Mouse (Mus musculus): ENCODE data around the gene Nrxn2. TPM values are rescaled to one million over a fixed set of nuclear protein-coding genes. Genes with fewer than 3 reads are reported as not detected.

The Nrxn2 gene
- total and polyA plus RNA-seq, 3 experiments, result 0.20 to 0.71 (median 0.30) TPM

GRCm38 (mm10) chr19:6531011-6531631, 112.6 kb downstream of the Nrxn2 start:
- H3K4me2 ChIP-seq (ENCODE audit: insufficient read depth, low read depth, poor library complexity, severe bottlenecking), result no peak overlapping the region
- peaks cover 0 to 9% of the 10 kb centered on the region in 2 experiments; a peak in 1 of 4 replicates for H3K4me1 ChIP-seq (ENCODE audit: control insufficient read depth in 1 of 2, insufficient read depth in 2 of 2)
- dilution Hi-C loops (cut with MboI; ENCODE audit: extremely low pct_ligation_motif_present, extremely low pct_unique_long_range_greater_than_20kb, low sequenced_read_pairs), result no loop called here
- H3K27me3 ChIP-seq (replicated peaks), result no peaks in the 10 kb centered on the region
- no peaks in the 10 kb centered on the region for H3K79me2 ChIP-seq (replicated peaks; ENCODE audit: control insufficient read depth, extremely low read depth, insufficient read depth, poor library complexity, severe bottlenecking)
- no peak for DNase-seq (ENCODE audit: extremely low read depth)
- TF ChIP-seq CTCF (conservative IDR thresholded peaks at IDR 0.05 in 1 of 2, IDR thresholded peaks at IDR 0.05 in 1 of 2; ENCODE audit: low read depth in 2 of 2, low read length in 2 of 2) (no peak), USF2 (conservative IDR thresholded peaks at IDR 0.05; ENCODE audit: low read depth, low read length) (no peak), JUND (conservative IDR thresholded peaks at IDR 0.05; ENCODE audit: low read depth, low read length) (no peak), GABPA (IDR thresholded peaks at IDR 0.05; ENCODE audit: insufficient replicate concordance, low read depth, low read length) (no peak), HCFC1 (IDR thresholded peaks at IDR 0.05; ENCODE audit: low read depth, low read length) (no peak), CHD1 (IDR thresholded peaks at IDR 0.05; ENCODE audit: low read depth, low read length) (no peak), ZC3H11A (IDR thresholded peaks at IDR 0.05; ENCODE audit: low read depth, low read length) (no peak), SIN3A (IDR thresholded peaks at IDR 0.05; ENCODE audit: low read length) (no peak), E2F4 (IDR thresholded peaks at IDR 0.05; ENCODE audit: insufficient replicate concordance, low read depth, low read length) (no peak), SMC3 (IDR thresholded peaks at IDR 0.05; ENCODE audit: low read depth, low read length) (no peak), ETS1 (conservative IDR thresholded peaks at IDR 0.05; ENCODE audit: low read depth, low read length) (no peak), MAFK (IDR thresholded peaks at IDR 0.05; ENCODE audit: insufficient replicate concordance, low read length) (no peak)
- H3K36me3 ChIP-seq (replicated peaks in 1 of 2; ENCODE audit: control insufficient read depth in 1 of 2, insufficient read depth in 1 of 2, low read length in 1 of 2), result peaks cover 0 to 6% of the 10 kb centered on the region in 2 experiments
- in situ Hi-C loops (cut with MboI; ENCODE audit: low pct_ligation_motif_present, low pct_unique_long_range_greater_than_20kb, low sequenced_read_pairs), result no loop called here
- no peak overlapping the region for H3K27ac ChIP-seq (ENCODE audit: insufficient read depth, low read depth)
- no peak overlapping the region for H3K4me3 ChIP-seq (replicated peaks in 1 of 3; ENCODE audit: low read depth in 2 of 3, low read length in 2 of 3, poor library complexity in 1 of 3)
- no peak overlapping the region for H3K9ac ChIP-seq (ENCODE audit: insufficient read depth, low read depth)
- H3K9me3 ChIP-seq (replicated peaks; ENCODE audit: low read length), result peaks cover 3% of the 10 kb centered on the region

- Histone ChIP-seq H3K4me3 (replicated peaks in 1 of 3; ENCODE audit: low read depth in 2 of 3, low read length in 2 of 3, poor library complexity in 1 of 3) (no peak overlapping the region), H3K27me3 (replicated peaks) (no peaks in the 10 kb centered on the region), H3K4me2 (ENCODE audit: insufficient read depth, low read depth, poor library complexity, severe bottlenecking) (no peak overlapping the region), H3K4me1 (ENCODE audit: control insufficient read depth in 1 of 2, insufficient read depth in 2 of 2) (peaks cover 0 to 15% of the 10 kb centered on the region in 2 experiments; a peak in 1 of 4 replicates), H3K36me3 (replicated peaks in 1 of 2; ENCODE audit: control insufficient read depth in 1 of 2, insufficient read depth in 1 of 2, low read length in 1 of 2) (peaks cover 0 to 6% of the 10 kb centered on the region in 2 experiments), H3K27ac (ENCODE audit: insufficient read depth, low read depth) (no peak overlapping the region), H3K9ac (ENCODE audit: insufficient read depth, low read depth) (no peak overlapping the region), H3K9me3 (replicated peaks; ENCODE audit: low read length) (peaks cover 3% of the 10 kb centered on the region), H3K79me2 (replicated peaks; ENCODE audit: control insufficient read depth, extremely low read depth, insufficient read depth, poor library complexity, severe bottlenecking) (no peaks in the 10 kb centered on the region)
- dilution Hi-C loops (cut with MboI; ENCODE audit: extremely low pct_ligation_motif_present, extremely low pct_unique_long_range_greater_than_20kb, low sequenced_read_pairs), result no loop called here
- TF ChIP-seq SIN3A (IDR thresholded peaks at IDR 0.05; ENCODE audit: low read length) (no peak), RAD21 (IDR thresholded peaks at IDR 0.05; ENCODE audit: low read depth, low read length) (no peak), IRF4 (IDR thresholded peaks at IDR 0.05; ENCODE audit: low read depth, low read length) (no peak), MAZ (IDR thresholded peaks at IDR 0.05; ENCODE audit: low read depth, low read length) (no peak), JUN (IDR thresholded peaks at IDR 0.05; ENCODE audit: insufficient read depth, low read depth, low read length) (no peak), HCFC1 (IDR thresholded peaks at IDR 0.05; ENCODE audit: low read depth, low read length) (no peak), MXI1 (IDR thresholded peaks at IDR 0.05; ENCODE audit: low read depth, low read length) (no peak), JUND (conservative IDR thresholded peaks at IDR 0.05; ENCODE audit: low read depth, low read length) (no peak), GABPA (IDR thresholded peaks at IDR 0.05; ENCODE audit: insufficient replicate concordance, low read depth, low read length) (no peak), ZNF384 (IDR thresholded peaks at IDR 0.05; ENCODE audit: low read depth, low read length) (no peak), MAX (IDR thresholded peaks at IDR 0.05; ENCODE audit: low read length) (no peak), EP300 (IDR thresholded peaks at IDR 0.05; ENCODE audit: low read length) (no peak), SMC3 (IDR thresholded peaks at IDR 0.05; ENCODE audit: low read depth, low read length) (no peak), POLR2AphosphoS2 (IDR thresholded peaks at IDR 0.05; ENCODE audit: low read depth, low read length) (no peak), CHD2 (IDR thresholded peaks at IDR 0.05; ENCODE audit: low read length) (no peak), ELF1 (IDR thresholded peaks at IDR 0.05; ENCODE audit: low read depth, low read length) (no peak)
- DNase-seq (ENCODE audit: extremely low read depth), result no peak
- in situ Hi-C loops (cut with MboI; ENCODE audit: low pct_ligation_motif_present, low pct_unique_long_range_greater_than_20kb, low sequenced_read_pairs), result no loop called here
These were observed 113.4 kb downstream of the Nrxn2 start for GRCm38 (mm10) chr19:6531832-6532471.

Measured in CH12.LX (cell line).